Mouse (Mus musculus) embryonic stem cell, embryonic (primary cell): Measurements from ENCODE around the gene Zfp366.
"Not testable (repeated sequence)": the region's sequence is repeated elsewhere in the genome, so short reads cannot be mapped to it uniquely, and the experiment has no call there.

Experiments used
- CTCF ChIA-PET, 4 experiments: fragments of 300-600 bp in 2 of 4; fragments of 350-600 bp in 2 of 4; sonication (Branson Sonifier 250); formaldehyde crosslinking; loops; one replicate each; lab custom pipeline; 2022; ENCODE audit warnings: inconsistent platforms in 2 of 4; lab: Charles Lee
- POLR2A ChIA-PET, 4 experiments: fragments of 300-600 bp in 2 of 4; fragments of 350-600 bp in 2 of 4; sonication (Branson Sonifier 250); formaldehyde crosslinking; loops; one replicate each; lab custom pipeline; 2022; ENCODE audit warnings: antibody characterized with exemption in 4 of 4, inconsistent platforms in 1 of 4; lab: Charles Lee

Gene Zfp366

DNA sequence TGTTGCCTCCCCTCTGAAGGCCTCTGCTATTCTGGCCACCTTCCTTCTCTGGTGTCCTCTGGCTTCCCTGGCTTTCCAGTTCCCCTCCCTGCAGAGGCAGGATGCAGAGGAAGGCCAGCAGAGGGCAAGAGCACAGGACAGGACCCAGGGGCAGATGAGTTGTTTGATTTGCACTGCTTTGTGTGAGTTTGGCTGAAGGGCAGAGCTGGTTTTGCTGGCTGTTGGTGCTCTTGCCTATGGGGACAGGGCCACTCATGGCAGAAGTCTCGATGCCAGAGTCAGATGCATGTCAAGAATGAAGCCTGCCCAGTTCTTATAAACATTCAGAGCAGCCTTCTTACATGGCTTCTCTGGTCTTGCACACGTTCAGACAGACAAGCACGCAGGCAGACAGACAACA, 1.8 kb upstream of the Zfp366 start:
- CTCF ChIA-PET: interaction anchor here in 1 of 4 experiments (0.5 kb wide), 1 partner anchor 12 kb away, joined by 4 read pairs; no protein-coding TSS in a partner anchor
- POLR2A ChIA-PET: not testable (repeated sequence)

- ChIA-PET CTCF (interaction anchor here in 1 of 4 experiments (0.5 kb wide), 1 partner anchor 12 kb away, joined by 4 read pairs; no protein-coding TSS in a partner anchor), POLR2A (no interaction called here)
Observed at GRCm38 (mm10) chr13:99183257-99183895, 1.2 kb upstream of the Zfp366 start.

- CTCF ChIA-PET: no interaction called here
- POLR2A ChIA-PET: no interaction called here
Observed at GRCm38 (mm10) chr13:99185573-99185972, 950 bp downstream of the Zfp366 start.

- ChIA-PET CTCF (no interaction called here), POLR2A (no interaction called here)
Observed at GRCm38 (mm10) chr13:99186138-99186853, 1.7 kb downstream of the Zfp366 start.

DNA sequence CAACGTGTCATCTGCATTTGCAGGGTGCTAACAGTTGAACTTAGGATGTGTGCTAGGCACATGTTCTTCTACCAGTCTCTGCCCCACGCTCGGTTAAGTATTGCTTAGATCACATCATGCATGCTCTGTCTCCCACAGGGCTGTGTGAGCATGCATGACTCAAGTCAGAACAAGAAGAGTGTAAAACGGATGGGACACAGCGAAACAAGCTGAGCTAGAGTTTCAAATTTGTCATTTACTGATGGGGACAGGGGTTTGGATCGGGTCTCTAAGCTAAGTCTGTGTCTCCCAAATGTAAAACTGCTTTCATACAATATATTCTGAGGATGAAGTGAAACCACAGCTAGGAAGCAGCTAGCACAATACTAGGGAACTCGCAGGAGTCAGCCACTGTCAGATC, 2.2 kb downstream of the Zfp366 start:
- ChIA-PET POLR2A (no interaction called here), CTCF (no interaction called here)

DNA sequence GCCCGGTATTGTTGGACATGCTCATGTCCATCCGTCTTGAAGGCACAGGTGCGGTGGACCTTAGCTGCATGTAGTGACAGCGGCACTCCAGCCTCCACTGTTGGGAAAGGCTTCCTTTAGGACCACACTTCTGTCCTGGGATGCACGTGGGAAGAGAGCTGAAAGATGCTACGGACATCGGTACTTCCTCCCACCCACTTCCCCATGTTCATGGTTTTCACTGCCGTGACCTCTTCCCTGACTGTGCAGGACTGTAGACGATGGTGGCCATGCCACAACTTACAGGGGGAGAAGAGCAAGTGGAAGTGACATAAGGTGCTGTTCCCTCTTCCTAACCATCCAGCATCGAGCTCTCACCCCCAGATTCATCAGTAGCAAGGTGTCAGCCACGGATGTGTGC, 2.8 kb downstream of the Zfp366 start:
- ChIA-PET CTCF (no interaction called here), POLR2A (interaction anchor here in 2 of 4 experiments (0.6 to 1.1 kb wide), 2 partner anchors 12 to 85 kb away, joined by 3 read pairs; no protein-coding TSS in a partner anchor)

DNA sequence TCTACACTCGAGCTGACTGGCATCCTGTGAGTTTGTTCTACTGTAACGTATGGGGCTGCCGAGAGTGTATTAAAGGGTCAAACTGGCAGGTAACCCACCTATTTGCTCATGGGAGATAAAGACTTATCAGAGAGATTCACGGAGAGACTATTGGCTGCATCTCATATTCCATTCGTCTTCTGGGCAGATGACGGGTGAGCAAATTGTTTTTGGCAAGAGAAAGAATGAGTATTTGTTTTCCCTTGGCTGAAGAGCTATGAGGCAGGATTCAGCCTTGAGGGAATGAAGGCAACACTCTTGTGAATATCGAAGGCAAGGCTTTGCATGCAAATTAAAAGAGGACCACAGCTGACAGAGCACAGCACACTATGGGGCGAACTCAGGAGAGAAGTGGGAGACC, 4.0 kb downstream of the Zfp366 start:
- POLR2A ChIA-PET: no interaction called here
- CTCF ChIA-PET: no interaction called here

GRCm38 (mm10) chr13:99189671-99190070, 5.0 kb downstream of the Zfp366 start:
- CTCF ChIA-PET: no interaction called here
- POLR2A ChIA-PET: interaction anchor here in 1 of 4 experiments (0.7 kb wide), 1 partner anchor 1576 kb away, joined by 3 read pairs; no protein-coding TSS in a partner anchor

DNA sequence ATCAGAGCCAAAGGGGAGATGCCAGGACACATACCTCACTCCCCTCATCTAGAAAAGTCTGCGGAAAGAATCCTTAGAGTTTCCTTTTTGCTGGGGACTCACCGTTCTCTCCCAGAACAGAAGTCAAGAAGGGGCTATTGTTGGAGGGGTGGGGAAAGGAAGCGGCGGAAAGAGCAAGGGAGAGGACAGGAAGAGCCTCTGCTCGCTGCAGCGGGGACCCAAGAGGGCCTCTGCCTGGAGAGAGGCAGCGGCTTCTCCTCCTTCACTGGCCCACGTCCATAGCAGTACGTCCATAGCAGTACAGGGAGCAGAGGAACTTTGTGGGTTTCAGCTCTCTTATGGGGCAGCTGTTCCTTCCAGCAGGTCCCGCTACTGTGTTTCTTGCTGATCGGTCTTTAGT, 5.8 kb downstream of the Zfp366 start:
- ChIA-PET CTCF (no interaction called here), POLR2A (no interaction called here)

GRCm38 (mm10) chr13:99191063-99191462, 6.4 kb downstream of the Zfp366 start:
- CTCF ChIA-PET: no interaction called here
- POLR2A ChIA-PET: no interaction called here

- ChIA-PET CTCF (no interaction called here), POLR2A (no interaction called here)
Observed at GRCm38 (mm10) chr13:99196314-99196713, 11.7 kb downstream of the Zfp366 start.

- ChIA-PET CTCF (no interaction called here), POLR2A (no interaction called here)
Observed at GRCm38 (mm10) chr13:99196865-99197264, 12.2 kb downstream of the Zfp366 start.

DNA sequence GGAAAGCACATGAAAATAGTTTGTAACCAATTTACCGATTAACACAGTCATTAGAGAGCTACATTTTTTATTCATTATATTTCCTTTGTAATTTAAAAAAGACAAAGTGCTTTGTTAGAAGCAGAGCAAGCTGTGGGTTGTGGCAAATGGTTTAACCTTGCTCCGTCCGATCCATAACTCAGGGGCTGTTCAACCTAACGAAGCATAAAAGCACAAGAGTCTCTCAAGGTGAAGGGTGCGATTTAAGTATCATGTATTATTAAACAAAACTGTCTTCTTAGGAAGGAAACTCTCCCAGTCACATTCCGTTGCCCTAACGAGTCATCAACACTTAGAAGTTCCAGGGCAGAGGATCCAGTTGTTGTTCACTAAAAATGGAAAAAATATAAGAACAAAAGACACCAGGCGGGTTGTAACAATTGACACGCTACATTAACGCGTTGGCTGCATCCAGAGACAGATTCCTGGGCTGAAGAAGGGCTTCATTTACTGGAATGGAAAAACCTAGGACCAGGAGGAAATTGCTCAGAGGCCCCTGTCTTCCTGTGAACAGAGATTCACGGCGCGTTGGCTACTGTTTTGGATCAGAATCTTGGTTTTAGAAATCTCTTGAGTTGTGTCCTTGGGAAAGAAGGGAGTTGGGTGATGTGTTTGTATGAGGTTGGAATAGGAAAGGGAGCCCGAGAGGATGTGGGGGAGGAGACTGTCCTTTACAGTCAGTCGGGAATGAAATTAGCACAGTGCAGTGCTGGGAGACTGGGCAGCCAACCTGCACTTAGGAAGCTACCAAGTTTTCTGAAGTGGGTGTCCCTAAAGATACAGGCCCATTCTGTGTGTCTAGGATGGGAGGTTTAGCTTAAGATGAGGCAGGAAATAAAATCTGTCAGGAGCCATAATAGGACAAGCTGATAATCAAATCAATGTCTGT, 17.3 kb downstream of the Zfp366 start:
- ChIA-PET POLR2A (interaction anchor here in 2 of 4 experiments (0.5 to 1.8 kb wide), 3 partner anchors 27 to 157 kb away, joined by 3 read pairs; no protein-coding TSS in a partner anchor), CTCF (no interaction called here)

- CTCF ChIA-PET: no interaction called here
- POLR2A ChIA-PET: interaction anchor here in 1 of 4 experiments (0.6 to 0.9 kb wide), 2 partner anchors 36 to 370 kb away, joined by 3 read pairs; no protein-coding TSS in a partner anchor
Observed at GRCm38 (mm10) chr13:99207214-99207613, 22.6 kb downstream of the Zfp366 start.

DNA sequence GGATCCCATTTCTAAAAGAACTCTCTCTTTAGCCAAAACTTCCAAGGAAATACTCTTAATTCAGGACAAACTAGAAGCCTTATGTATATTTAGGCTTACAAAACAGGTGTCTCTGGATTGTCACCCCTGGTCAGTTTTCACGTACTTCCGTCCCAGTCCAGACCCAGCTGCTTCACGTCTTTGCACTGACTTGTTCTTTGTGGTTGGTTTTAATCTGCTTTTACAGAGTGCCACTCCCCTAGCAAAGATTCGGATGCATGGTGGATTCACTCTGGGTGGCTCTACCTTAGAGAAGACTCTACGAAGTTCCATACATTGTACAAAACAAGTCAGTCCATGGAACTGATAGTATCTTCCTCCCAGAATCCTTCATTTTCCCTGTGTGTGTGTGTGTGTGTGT, 25.2 kb downstream of the Zfp366 start:
- ChIA-PET POLR2A (interaction anchor here in 1 of 4 experiments (0.6 kb wide), 1 partner anchor 381 kb away, joined by 3 read pairs; no protein-coding TSS in a partner anchor), CTCF (no interaction called here)

DNA sequence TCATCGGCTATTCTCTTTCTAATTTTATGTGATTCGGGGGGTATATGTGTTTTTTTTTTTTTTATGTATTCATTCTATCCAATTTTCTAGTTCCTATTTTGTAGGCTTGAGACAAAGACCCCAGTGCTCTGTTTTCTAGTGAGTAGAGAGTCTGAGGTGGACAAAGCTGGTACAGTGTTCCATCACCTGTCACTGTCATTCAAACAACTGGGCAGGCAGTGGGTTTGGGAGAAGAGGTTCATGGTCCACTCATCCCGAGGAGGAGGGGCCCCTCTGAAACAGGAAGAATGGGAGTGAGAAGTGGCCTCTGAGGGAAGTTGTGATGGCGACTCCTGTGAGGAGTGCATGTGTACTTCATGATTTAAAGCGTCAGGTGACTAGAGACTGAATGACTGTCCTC, 26.2 kb downstream of the Zfp366 start:
- ChIA-PET POLR2A (no interaction called here), CTCF (no interaction called here)

DNA sequence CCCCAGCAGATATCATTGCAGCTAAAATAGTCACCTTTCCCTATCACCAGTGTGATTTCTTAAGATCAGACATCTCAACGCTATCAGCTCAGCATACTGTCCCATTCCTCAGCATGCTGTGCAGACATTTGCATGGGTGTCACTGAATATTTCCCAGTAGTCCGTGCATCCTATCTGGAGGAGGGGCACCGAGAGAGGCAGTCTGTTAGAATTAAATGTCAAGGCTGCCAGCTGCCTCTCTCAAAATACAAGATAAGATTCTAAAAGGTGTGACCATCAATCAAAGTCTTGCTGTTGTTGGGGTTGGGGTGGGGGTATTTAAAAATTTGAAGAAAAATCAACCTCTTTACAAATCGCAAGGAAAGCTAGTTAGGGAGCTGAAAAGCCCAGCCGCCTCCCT, 28.4 kb downstream of the Zfp366 start:
- ChIA-PET CTCF (no interaction called here), POLR2A (no interaction called here)

DNA sequence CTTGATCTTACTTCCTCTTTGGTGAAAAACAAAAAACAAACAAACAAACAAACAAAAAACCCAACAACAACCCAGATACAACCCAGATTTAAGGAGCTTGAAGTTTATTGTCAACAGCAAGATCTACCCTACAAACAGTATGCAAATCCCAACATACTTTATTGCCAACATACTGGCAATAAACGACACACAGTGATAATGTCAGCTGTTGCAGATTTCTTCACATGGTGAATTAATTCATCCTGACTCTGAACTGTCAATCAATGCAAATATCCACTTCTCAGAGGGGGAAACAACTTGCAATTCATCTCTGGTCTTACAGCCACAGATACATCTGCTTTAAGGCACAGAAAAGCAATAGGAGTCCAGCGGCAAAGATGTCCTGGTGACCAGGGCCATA, 31.4 kb downstream of the Zfp366 start:
- CTCF ChIA-PET: no interaction called here
- POLR2A ChIA-PET: interaction anchor here in 1 of 4 experiments (0.7 kb wide), 1 partner anchor 1023 kb away, joined by 3 read pairs; no protein-coding TSS in a partner anchor

DNA sequence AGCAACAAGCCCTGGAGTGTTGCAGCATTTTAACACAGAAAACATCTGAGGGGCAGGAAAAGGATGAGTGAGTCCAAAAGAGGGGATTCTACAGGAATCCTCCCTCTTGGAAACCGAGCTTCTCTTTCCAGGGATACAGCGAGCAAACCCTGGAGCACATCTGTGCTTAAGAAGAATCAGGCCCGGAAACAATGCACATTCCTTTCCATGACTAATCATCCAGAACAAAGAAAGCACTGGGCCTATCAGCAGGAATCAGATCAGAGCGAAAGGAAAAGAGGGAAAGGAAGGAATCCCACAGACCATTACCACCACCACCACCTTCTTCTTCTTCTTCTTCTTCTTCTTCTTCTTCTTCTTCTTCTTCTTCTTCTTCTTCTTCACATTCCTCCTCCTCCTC, 33.4 kb downstream of the Zfp366 start:
- POLR2A ChIA-PET: interaction anchor here in 2 of 4 experiments (0.7 to 1.5 kb wide), 2 partner anchors 13 to 121 kb away, joined by 4 read pairs; no protein-coding TSS in a partner anchor
- CTCF ChIA-PET: no interaction called here
